Mouse (Mus musculus) urinary bladder, postnatal 4 days (tissue): ENCODE measurements at regions not wholly inside any gene's neighbourhood (a gene's known extent, or its start where the extent isn't known, plus 50 kb on each side); places are given as distances from the start of the nearest gene placed in this dataset.

Source experiments
- DNase-seq, 2 experiments: peaks; one replicate each; pipeline ENCODE4 v3.0.0; 2021 to 2022; ENCODE audit warnings: low spot score in 2 of 2

- DNase-seq = no peak
Observed at GRCm38 (mm10) chr2:79134281-79134680, 120.9 kb upstream of the Itga4 start.

DNA sequence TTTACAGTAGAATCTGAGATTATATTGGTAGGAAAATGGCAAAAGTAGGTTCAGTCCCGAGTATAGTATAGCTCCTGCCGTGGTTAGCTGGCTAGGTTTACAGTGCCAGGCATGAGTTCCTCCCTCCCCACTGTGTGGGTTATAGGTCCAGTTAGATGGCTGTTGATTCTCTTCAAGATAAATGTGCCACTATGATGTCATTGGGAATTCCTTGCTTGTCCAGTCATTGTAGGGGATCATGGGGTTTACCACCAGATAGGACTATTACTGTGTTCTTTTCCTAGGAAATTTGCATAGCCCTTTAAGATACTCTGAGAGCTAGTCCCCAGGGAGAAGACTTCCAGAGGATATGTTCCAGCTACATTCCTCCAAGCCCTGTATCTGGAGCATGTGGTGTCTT is 119.2 kb upstream of the Itga4 start:
- no peak for DNase-seq

DNA sequence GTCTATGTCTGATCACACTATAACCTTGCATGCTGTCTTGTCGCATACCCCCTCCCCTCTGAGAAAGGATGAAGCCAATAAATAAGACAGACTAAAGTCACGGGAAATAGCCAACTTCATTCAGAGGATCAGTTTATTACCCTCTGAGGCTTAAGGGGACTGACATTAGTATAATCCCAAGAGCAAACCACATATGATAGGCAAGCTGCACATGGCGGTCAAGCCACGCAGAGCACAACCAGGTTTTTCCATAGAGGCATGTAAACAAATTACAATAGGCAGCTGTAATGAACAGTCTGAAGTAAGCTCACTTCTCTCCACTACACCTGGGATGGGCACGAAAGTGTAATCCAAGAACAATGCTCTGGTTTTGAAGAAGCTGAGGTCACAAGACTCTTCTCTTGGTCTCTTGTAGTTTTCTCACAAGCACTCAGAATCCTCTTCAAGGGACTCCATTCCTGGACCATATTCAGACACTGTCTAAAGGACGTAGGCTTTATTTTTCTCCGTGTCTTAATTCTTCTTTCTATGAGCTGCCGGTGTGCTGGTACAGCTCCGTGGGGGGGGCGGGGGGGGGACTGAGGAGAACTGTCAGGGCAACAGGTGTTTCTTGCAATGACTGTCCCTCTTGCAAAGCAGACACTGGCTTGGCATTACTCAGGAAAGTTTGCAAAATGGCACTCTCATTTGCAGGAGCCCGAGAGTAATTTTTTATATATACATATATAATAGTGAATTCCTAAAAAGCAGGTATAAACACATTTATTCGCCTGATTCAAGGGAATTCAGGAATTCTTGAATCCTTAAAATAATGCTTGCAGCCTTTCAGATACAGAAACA is 118.4 kb upstream of the Itga4 start:
- DNase-seq = no peak

GRCm38 (mm10) chr2:79137694-79138171 is 117.5 kb upstream of the Itga4 start:
- no peak for DNase-seq

GRCm38 (mm10) chr2:79138368-79139109 is 116.7 kb upstream of the Itga4 start:
- no peak for DNase-seq

- no peak for DNase-seq
Observed at GRCm38 (mm10) chr2:79141961-79142360, 113.3 kb upstream of the Itga4 start.

GRCm38 (mm10) chr2:79143196-79143595 is 112.0 kb upstream of the Itga4 start:
- DNase-seq = no peak

DNA sequence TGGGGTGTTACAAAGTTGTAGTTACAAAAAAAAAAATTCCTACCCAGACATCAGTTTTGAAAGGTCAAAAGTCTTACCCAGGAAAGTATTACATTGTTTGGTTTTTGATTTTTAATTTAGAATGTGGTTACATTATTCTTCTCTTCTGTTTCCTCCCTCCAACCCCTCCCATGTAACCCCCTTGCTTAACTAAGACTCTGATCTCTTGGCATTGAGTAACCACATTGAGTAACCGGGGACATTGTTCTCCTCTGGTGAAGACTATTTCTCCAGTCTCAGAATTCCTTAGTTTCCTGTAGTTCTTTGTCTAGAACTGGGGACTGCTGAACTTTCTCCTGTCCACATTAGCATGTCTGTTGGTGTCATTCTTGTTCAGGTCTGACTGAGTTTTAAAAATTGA is 109.3 kb upstream of the Itga4 start:
- no peak for DNase-seq

- DNase-seq = no peak
Observed at GRCm38 (mm10) chr2:79146563-79146962, 108.7 kb upstream of the Itga4 start.

DNA sequence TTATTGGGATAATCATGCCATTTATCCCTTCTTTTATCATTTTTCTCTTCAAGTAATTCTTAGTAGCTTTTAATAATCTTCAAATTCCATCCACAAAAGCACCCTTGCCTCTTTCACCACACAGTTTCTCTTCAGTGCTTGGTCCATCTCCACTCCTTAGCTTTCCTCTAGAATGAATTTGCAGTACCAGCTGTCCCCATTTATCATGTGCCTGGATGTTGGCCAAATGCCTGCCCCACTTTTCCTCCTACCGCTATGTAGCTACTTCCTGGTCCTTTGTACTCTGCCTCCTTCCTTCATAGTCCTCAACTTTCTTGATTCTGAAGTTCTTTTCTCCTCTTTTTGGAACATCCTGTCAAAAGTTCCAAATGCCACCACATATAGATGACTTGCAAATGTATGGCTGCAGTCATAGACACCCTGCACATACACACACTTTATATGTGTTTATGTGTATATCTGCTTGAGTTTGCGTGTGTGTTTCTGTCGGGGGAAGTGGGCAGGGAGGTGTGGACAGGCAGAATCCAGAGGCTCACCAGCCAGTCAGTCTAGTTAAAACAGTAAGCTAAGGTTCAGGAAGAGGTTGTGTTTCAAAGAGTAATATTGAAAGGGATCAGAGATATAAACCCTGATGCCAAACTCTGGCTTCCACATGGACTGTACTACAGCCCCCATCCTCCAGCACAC is 106.1 kb upstream of the Itga4 start:
- DNase-seq = no peak

DNA sequence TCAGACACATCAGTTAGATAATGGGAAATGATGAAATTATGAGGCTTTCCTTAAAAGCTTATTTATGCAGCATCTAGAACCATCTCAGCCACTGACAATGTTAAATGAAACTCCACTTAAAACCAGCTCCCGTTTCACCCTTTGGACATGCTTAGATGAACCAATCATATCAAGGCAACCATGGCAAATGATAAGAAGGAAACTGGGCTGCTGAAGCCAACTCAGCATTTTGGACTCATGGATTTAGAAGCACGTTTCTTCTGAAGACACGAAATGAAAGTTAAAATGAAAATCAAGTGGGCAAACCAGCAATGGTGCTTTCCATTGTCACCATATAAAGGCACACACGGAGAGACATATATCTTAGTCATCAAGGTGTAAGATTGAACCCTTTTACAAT is 103.6 kb upstream of the Itga4 start:
- DNase-seq = no peak

DNA sequence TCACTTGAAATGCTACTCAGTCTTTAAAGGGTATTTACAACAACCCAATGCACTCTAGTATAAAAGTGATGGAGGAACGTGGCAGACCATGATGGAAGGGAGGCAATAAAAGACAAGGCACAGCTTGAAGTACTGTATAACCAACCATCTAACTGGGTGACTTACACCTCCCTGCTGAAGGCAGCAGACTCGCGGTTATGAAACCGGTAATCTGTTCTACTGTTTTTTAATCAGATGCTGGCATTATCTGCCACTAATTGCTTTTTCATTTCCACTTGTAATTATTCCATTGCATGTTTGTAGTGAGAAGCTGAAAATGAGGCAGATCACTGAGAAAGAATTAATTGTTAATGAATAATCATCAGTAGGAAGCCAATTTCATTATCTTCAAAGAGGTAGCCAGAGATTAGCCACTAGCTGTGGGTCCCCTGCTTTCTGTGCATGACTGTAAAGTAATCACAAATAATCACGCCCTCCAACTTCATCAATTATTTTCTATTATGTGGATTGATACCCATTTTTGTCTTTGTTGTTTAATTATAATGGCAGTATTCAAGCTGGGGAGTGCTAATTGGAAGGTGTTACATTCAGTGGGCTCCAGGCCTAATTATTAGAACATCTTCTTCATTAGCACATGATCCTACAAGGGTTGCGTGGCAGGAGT is 103.1 kb upstream of the Itga4 start:
- DNase-seq = no peak

DNA sequence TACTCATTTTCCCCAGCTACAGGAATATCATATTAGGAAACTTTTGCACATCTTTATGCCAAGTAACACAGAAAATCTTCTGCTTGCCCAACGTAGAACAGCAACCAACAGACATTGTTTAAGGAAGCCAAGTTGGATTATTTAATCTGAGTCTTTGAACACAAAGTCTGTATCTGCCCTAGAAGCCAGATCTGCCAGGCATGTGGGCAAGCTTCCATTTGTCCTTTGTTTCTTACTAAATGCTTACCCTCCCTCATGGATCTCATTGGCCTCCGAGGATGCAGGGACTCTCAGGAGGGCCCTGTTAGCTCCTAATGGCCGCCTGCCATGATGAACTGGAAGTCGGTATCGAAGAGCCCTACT is 102.5 kb upstream of the Itga4 start:
- DNase-seq = no peak

DNA sequence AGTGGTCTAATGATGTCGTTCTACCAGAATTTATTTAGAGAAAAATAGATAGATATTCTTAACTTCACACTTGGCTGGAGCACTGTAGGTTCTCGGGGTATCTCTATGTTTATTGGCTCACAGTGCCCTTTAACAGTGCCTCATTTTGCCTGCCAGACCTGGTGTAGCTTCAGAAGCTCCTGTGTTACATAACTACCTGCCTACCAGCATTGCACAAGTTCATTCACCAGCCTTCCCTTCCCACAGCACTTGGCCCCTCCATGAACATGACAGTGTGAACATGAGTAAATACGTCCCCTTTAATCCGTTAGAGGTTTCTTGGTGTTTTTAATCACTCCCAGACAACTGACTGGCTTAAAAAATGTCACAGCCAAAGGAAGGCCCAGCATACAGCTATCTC is 102.2 kb upstream of the Itga4 start:
- DNase-seq = no peak

- no peak for DNase-seq
Observed at GRCm38 (mm10) chr2:79158450-79159055, 96.7 kb upstream of the Itga4 start.

GRCm38 (mm10) chr2:79159336-79159735 is 95.9 kb upstream of the Itga4 start:
- no peak for DNase-seq

- no peak for DNase-seq
Observed at GRCm38 (mm10) chr2:79172967-79173919, 82.0 kb upstream of the Itga4 start.

GRCm38 (mm10) chr2:79174282-79174681 is 80.9 kb upstream of the Itga4 start:
- no peak for DNase-seq

DNA sequence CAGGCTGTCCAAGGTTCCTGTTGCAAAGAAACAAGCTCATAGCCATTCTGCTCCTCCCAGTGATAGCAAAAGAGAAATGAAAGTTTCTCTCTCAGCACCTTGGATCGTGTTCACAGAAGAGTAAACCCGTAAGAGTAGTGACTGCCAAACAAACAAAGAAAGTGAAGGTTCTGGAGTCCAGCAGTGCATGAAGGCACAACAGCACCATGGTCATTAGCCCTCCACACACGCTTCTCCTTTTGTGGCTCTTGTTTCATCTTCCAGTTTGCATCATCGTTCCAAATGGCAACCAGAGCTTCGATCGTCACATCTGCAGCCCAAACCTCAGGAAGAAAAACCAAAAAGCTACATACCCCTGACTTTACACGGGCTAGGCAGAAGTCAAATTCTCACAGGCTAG is 74.4 kb upstream of the Itga4 start:
- DNase-seq = no peak

GRCm38 (mm10) chr2:79183034-79183630 is 72.1 kb upstream of the Itga4 start:
- no peak for DNase-seq
